Mouse (Mus musculus) activated CD4-positive, CD25-positive, alpha-beta regulatory T cell, adult 4 months (primary cell): ENCODE results near the gene Prss27. TPM values are rescaled to one million over a fixed set of nuclear protein-coding genes. Genes with fewer than 3 reads are reported as not detected.
A peak's percentile ranks its signal among the peaks of the same experiment; 100 is the strongest.
"Not testable (repeated sequence)": the region's sequence is repeated elsewhere in the genome, so short reads cannot be mapped to it uniquely, and the experiment has no call there.

Experiments used
- ATAC-seq: one replicate; pipeline ENCODE4 v1.8.0; 2017
- polyA plus RNA-seq, 2 experiments: library from polyadenylated mRNA; unstranded; fragments of 100-300 nt; shearing (Covaris generic); gene quantifications; one replicate each; pipeline ENCODE4 v1.2.1; 2017

Prss27 gene
- polyA plus RNA-seq, 2 experiments from 2014 or later = not detected

- ATAC-seq = no peak
Measured at GRCm38 (mm10) chr17:24035087-24035486, 2.9 kb upstream of the Prss27 start.

- no peak for ATAC-seq
Measured at GRCm38 (mm10) chr17:24036954-24037353, 990 bp upstream of the Prss27 start.

GRCm38 (mm10) chr17:24037360-24037759 is 584 bp upstream of the Prss27 start:
- no peak for ATAC-seq

GRCm38 (mm10) chr17:24044482-24044881 is 6.5 kb downstream of the Prss27 start:
- ATAC-seq = no peak

- ATAC-seq = no peak
Measured at GRCm38 (mm10) chr17:24045608-24046007, 7.7 kb downstream of the Prss27 start.

- no peak for ATAC-seq
Measured at GRCm38 (mm10) chr17:24046026-24046425, 8.1 kb downstream of the Prss27 start.

- no peak for ATAC-seq
Measured at GRCm38 (mm10) chr17:24048053-24048452, 10.1 kb downstream of the Prss27 start.

- no peak for ATAC-seq
Measured at GRCm38 (mm10) chr17:24049008-24049407, 11.1 kb downstream of the Prss27 start.

- no peak for ATAC-seq
Measured at GRCm38 (mm10) chr17:24056636-24057625, 19.0 kb downstream of the Prss27 start.

- ATAC-seq = no peak
Measured at GRCm38 (mm10) chr17:24057730-24058245, 19.8 kb downstream of the Prss27 start.

GRCm38 (mm10) chr17:24062459-24063155 is 24.7 kb downstream of the Prss27 start:
- no peak for ATAC-seq

- ATAC-seq = no peak
Measured at GRCm38 (mm10) chr17:24068271-24068670, 30.3 kb downstream of the Prss27 start.

- ATAC-seq = no peak
Measured at GRCm38 (mm10) chr17:24069531-24069930, 31.6 kb downstream of the Prss27 start.

GRCm38 (mm10) chr17:24072919-24073696 is 35.2 kb downstream of the Prss27 start, which contains the start of gene Kctd5:
Gene Kctd5 (minus strand): TSS chr17:24073485.
- peak; percentile 87 for ATAC-seq

- no peak for ATAC-seq
Measured at GRCm38 (mm10) chr17:24077101-24077500, 39.2 kb downstream of the Prss27 start.

GRCm38 (mm10) chr17:24084593-24084992 is 46.6 kb downstream of the Prss27 start:
- ATAC-seq = peak; percentile 98

GRCm38 (mm10) chr17:24086399-24086798 is 48.5 kb downstream of the Prss27 start:
- not testable (repeated sequence) for ATAC-seq

- no peak for ATAC-seq
Measured at GRCm38 (mm10) chr17:24090575-24090974, 52.6 kb downstream of the Prss27 start.
